Mouse (Mus musculus) stomach, embryonic 14.5 days (tissue): ENCODE results near the gene Zic4. TPM values are rescaled to one million over a fixed set of nuclear protein-coding genes. Genes with fewer than 3 reads are reported as not detected.

Experiments used
- ATAC-seq: fragments of 200-750 bp; cut with Nextera tagmentation; 2 replicates; pipeline ENCODE4 v1.8.0; 2017; ENCODE audit warnings: low read depth, moderate TSS enrichment; ENCODE audit not compliant: insufficient number of reproducible peaks, insufficient read depth, low FRiP score
- H3K27ac ChIP-seq: fragments of 300-500 bp; sonication (generic); 2 replicates; pipeline ENCODE4 v1.5.1; 2014; ENCODE audit warnings: mild to moderate bottlenecking, low read length, moderate library complexity, mixed read lengths
- H3K27me3 ChIP-seq: fragments of 300-500 bp; sonication (generic); 2 replicates; pipeline ENCODE4 v1.6.1; 2014; ENCODE audit warnings: low read length, control low read depth, mixed read lengths; ENCODE audit not compliant: control insufficient read depth, insufficient read depth
- H3K36me3 ChIP-seq: fragments of 300-500 bp; sonication (generic); 2 replicates; pipeline ENCODE4 v1.6.1; 2014; ENCODE audit warnings: mild to moderate bottlenecking, control low read depth, low read length, moderate library complexity, mixed read lengths; ENCODE audit not compliant: control insufficient read depth, insufficient read depth
- H3K4me1 ChIP-seq: fragments of 300-500 bp; sonication (generic); 2 replicates; pipeline ENCODE4 v1.6.1; 2014; ENCODE audit warnings: low read length, control low read depth, mixed read lengths; ENCODE audit not compliant: control insufficient read depth, insufficient read depth
- H3K4me2 ChIP-seq: fragments of 300-500 bp; sonication (generic); replicated peaks from 2 replicates; pipeline ENCODE4 v1.6.1; 2014; ENCODE audit warnings: low read depth, low read length, control low read depth
- H3K4me3 ChIP-seq: fragments of 300-500 bp; sonication (generic); 2 replicates; pipeline ENCODE4 v1.5.1; 2014; ENCODE audit warnings: low read depth, low read length, control low read depth
- H3K9ac ChIP-seq: fragments of 300-500 bp; sonication (generic); replicated peaks from 2 replicates; pipeline ENCODE4 v1.6.1; 2014; ENCODE audit warnings: low read depth, mild to moderate bottlenecking, control low read depth, low read length, moderate library complexity, mixed read lengths
- H3K9me3 ChIP-seq: fragments of 300-500 bp; sonication (generic); 2 replicates; pipeline ENCODE4 v1.6.1; 2016; ENCODE audit warnings: low read depth, low read length, control low read depth; ENCODE audit not compliant: control insufficient read depth
- WGBS: fragments of 180-500 bp; shearing (Covaris S2); extraction: QIAGEN DNeasy Blood & Tissue Kit; methylation state at CpG from one replicate; pipeline ENCODE4 v1.1.7; 2014; 5-methylcytosine and 5-hydroxymethylcytosine counted together
- polyA plus RNA-seq: library from polyadenylated mRNA; unstranded; fragments of >200 nt; fragmentation: Nextera tagmentation; extraction: Ambion mirVana; gene quantifications from 2 replicates; pipeline ENCODE4 v1.2.1, GENCODE M21; 2014

Gene Zic4
- polyA plus RNA-seq, 1 experiment from 2014 or later, result not detected

DNA sequence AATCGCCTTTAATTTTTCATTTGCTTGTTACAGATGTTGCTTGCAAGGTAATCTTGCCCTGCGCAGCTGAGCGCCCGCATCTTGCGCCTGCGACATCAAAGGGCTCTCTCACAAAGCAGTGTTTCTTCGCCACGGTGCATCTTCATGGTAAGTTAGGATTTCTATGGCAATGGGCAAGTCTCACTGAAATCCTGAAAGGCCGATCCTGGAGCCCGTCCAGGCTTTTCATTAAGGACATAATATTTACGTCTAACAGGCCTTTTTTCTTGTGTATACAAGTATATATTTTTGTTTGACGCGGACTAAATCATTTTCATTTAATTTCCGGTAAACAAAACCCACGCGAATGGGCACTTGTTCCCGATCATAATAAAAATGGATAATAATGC, 24.3 kb downstream of the Zic4 start:
- Histone ChIP-seq H3K9ac (no peak overlapping the region), H3K27me3 (peaks cover 74% of the 10 kb centered on the region), H3K36me3 (no peaks in the 10 kb centered on the region), H3K4me3 (no peak overlapping the region), H3K4me1 (no peaks in the 10 kb centered on the region), H3K9me3 (no peaks in the 10 kb centered on the region), H3K27ac (no peak overlapping the region), H3K4me2 (no peak overlapping the region)
- whole genome bisulfite sequencing, result 3% methylated on average over 17 of the region's 17 CpGs
- ATAC-seq, result no peak

GRCm38 (mm10) chr9:91386891-91387739, 24.9 kb downstream of the Zic4 start:
- H3K9me3 ChIP-seq, result no peaks in the 10 kb centered on the region
- H3K4me3 ChIP-seq, result no peak overlapping the region
- H3K27ac ChIP-seq, result no peak overlapping the region
- no peak overlapping the region for H3K9ac ChIP-seq
- H3K36me3 ChIP-seq, result no peaks in the 10 kb centered on the region
- H3K4me1 ChIP-seq, result no peaks in the 10 kb centered on the region
- WGBS, result 2% methylated on average over 31 of the region's 31 CpGs
- H3K27me3 ChIP-seq, result peaks cover 74% of the 10 kb centered on the region
- H3K4me2 ChIP-seq, result no peak overlapping the region
- no peak for ATAC-seq

- no peaks in the 10 kb centered on the region for H3K4me1 ChIP-seq
- H3K36me3 ChIP-seq, result no peaks in the 10 kb centered on the region
- peaks cover 78% of the 10 kb centered on the region for H3K27me3 ChIP-seq
- WGBS, result 2% methylated on average over 5 of the region's 5 CpGs
- H3K9me3 ChIP-seq, result no peaks in the 10 kb centered on the region
- H3K4me3 ChIP-seq, result no peak overlapping the region
- ATAC-seq, result no peak
- no peak overlapping the region for H3K27ac ChIP-seq
- no peak overlapping the region for H3K9ac ChIP-seq
- H3K4me2 ChIP-seq, result no peak overlapping the region
These were observed 25.5 kb downstream of the Zic4 start for GRCm38 (mm10) chr9:91387740-91388080.

DNA sequence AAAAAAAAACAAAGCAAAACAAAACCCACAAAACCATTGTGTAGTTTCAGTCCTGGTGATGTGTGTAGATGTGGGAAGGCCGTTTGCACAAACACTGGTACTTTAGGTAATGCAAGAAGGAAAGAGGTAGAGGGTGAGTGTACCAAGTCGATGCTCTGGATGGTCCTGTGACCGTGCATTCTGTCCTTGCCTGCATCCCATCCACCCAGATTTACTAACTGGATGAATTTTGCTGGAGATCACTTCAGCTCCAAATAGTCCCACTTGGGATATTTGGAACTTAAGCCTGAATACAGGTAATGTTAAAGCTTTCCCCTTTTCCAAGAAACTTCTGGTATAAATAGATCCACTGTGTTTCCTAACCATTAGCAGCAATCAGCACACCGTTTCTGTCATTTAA, 26.0 kb downstream of the Zic4 start:
- H3K27me3 ChIP-seq, result peaks cover 82% of the 10 kb centered on the region

DNA sequence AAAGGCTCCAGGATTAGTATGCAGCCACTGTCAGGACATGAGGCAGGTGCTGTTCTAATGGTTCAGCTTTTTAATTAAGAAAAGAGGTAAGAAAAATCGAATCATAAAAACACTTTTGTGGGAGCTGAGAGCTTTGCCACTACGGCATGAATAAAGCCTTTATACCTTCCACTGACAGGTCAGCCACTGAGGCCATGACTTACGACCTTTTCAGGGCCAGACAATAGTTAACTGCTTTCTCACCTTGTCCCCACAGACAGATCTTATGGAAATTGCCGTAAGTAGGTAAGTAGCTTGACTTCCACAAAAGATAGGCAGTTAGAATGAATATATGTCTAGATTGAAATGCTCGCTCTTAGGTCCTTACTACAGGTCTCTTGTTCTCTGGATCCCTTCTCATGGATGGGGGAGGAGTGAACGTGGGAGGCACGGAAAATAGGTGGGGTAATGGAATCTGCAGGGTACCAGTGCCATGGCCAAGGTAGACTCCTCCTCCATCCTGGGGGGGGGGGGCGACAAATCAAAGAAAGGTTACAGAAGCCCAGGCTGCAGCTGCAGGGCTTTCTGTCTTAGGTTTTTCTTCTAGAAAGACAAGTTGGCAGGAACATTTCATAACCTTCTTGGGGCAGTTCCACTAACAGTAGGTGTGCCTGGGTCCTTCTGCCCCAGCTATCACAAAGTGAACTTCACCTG, 31.3 kb downstream of the Zic4 start:
- H3K27me3 ChIP-seq, result peaks cover 81% of the 10 kb centered on the region

More for the DNA sequence above, 26.0 kb downstream of the Zic4 start:
- no peaks in the 10 kb centered on the region for H3K9me3 ChIP-seq
- no peak overlapping the region for H3K9ac ChIP-seq
- WGBS, result 5% methylated on average over 4 of the region's 4 CpGs
- no peak overlapping the region for H3K4me2 ChIP-seq
- ATAC-seq, result no peak
- no peak overlapping the region for H3K27ac ChIP-seq
- no peaks in the 10 kb centered on the region for H3K36me3 ChIP-seq
- H3K4me3 ChIP-seq, result no peak overlapping the region
- H3K4me1 ChIP-seq, result no peaks in the 10 kb centered on the region

DNA sequence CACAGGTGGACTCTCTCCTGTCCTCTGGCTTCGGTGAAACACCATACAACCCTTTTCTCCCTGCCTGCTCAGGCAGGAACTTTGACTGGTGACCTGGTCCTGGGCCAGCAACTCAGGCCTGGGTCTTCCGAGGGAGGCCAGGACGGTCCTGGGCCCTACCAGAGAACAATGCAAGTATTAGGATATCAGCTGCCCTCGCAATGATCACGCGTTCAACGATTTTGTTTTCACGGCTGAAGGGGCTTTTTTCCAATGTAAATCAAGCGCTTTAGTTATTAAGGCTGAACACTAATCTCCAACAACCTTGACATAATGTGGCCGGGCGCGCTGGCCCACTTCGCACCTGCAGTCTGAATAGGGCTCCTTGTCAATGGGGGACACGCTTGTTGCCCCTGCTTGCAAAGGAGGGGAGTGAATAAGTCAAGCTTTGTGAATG, 32.0 kb downstream of the Zic4 start:
- peaks cover 83% of the 10 kb centered on the region for H3K27me3 ChIP-seq
- no peak overlapping the region for H3K4me3 ChIP-seq
- H3K4me2 ChIP-seq, result no peak overlapping the region
- no peak overlapping the region for H3K9ac ChIP-seq
- H3K27ac ChIP-seq, result no peak overlapping the region
- WGBS, result 3% methylated on average over 14 of the region's 14 CpGs
- H3K4me1 ChIP-seq, result no peaks in the 10 kb centered on the region
- ATAC-seq, result no peak
- no peaks in the 10 kb centered on the region for H3K36me3 ChIP-seq
- H3K9me3 ChIP-seq, result no peaks in the 10 kb centered on the region

More for the DNA sequence above, 31.3 kb downstream of the Zic4 start:
- 5% methylated on average over 8 of the region's 8 CpGs for WGBS
- no peak overlapping the region for H3K27ac ChIP-seq
- no peak overlapping the region for H3K4me3 ChIP-seq
- H3K9ac ChIP-seq, result no peak overlapping the region
- no peaks in the 10 kb centered on the region for H3K9me3 ChIP-seq
- no peak for ATAC-seq
- no peaks in the 10 kb centered on the region for H3K4me1 ChIP-seq
- no peaks in the 10 kb centered on the region for H3K36me3 ChIP-seq
- H3K4me2 ChIP-seq, result no peak overlapping the region

- H3K27me3 ChIP-seq, result peaks cover 83% of the 10 kb centered on the region
- no peak overlapping the region for H3K27ac ChIP-seq
- no peak overlapping the region for H3K9ac ChIP-seq
- H3K4me1 ChIP-seq, result no peaks in the 10 kb centered on the region
- no peaks in the 10 kb centered on the region for H3K36me3 ChIP-seq
- no peaks in the 10 kb centered on the region for H3K9me3 ChIP-seq
- 6% methylated on average over 14 of the region's 14 CpGs for WGBS
- H3K4me3 ChIP-seq, result no peak overlapping the region
- ATAC-seq, result no peak
- H3K4me2 ChIP-seq, result no peak overlapping the region
These were observed 33.0 kb downstream of the Zic4 start for GRCm38 (mm10) chr9:91395066-91395772.

GRCm38 (mm10) chr9:91399976-91400375, 37.8 kb downstream of the Zic4 start:
- Histone ChIP-seq H3K27me3 (peaks cover 80% of the 10 kb centered on the region), H3K9ac (no peak overlapping the region), H3K4me2 (no peak overlapping the region), H3K4me3 (no peak overlapping the region), H3K4me1 (no peaks in the 10 kb centered on the region), H3K9me3 (no peaks in the 10 kb centered on the region), H3K27ac (no peak overlapping the region), H3K36me3 (no peaks in the 10 kb centered on the region)
- WGBS, result 17% methylated on average over 7 of the region's 7 CpGs
- no peak for ATAC-seq
